Mouse (Mus musculus) cerebellum, adult 8-10 months (tissue): ENCODE data around the gene Aff4.

Source experiments
- DNase-seq: peaks from one replicate; pipeline ENCODE4 v3.0.0; 2022

Gene Aff4

DNA sequence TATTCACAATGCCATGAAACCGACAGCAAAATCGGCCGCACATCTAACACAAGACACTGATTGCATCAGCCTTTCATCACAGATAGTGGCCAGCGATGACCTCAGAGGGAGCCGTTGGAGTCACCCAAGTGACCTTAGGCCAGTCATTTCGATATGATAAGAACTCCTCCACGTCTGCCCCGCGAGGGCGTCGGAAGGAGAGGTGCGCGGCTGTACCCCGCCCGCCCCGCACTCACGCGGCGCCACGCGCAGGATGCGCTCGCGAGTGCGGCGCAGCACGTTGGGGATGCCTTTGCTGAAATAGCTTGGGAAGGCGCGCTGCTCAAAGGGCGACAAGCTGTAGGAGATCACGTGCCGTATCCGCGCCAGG is 79.7 kb downstream of the Aff4 start:
- DNase-seq: no peak

DNA sequence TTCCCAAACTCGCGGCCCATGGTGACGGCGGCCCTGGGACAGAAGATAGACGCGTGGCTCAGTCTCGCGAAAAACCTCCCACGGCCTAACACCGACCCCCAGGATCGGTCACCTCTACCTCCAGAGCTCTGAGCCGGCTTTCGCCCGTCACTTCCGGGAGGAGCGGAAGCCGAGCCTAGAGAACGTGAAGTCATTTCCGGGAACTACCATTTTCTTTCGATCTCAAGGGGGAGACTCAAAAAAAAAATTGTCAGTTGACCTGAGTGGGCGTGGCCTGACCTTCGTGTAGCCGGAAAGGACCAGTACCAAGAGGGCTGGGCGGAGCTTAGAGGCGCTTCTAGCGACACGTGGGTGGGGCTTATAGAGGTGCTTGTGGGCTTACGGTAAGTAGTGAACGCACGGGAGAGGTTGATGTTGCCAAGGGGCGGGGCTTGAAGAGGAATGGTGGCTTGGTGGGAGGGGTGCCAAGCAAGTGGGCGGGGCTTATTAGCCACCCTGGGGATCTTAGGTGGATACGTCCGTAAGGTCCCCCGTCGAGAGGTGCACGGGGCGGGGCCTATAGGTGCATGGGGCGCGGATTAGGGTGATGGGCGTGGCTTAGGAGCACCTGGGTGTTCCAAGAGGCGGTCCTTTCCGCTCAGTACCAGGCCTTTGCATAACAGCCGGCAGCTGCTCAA is 80.2 kb downstream of the Aff4 start, which contains the start of the genes Uqcrq and Gdf9:
Uqcrq (minus strand) TSS at position 162 of the 677 bp plus-strand sequence.
Gdf9 (plus strand) TSS at position 354 of the 677 bp plus-strand sequence.
- peak; percentile 100 for DNase-seq

DNA sequence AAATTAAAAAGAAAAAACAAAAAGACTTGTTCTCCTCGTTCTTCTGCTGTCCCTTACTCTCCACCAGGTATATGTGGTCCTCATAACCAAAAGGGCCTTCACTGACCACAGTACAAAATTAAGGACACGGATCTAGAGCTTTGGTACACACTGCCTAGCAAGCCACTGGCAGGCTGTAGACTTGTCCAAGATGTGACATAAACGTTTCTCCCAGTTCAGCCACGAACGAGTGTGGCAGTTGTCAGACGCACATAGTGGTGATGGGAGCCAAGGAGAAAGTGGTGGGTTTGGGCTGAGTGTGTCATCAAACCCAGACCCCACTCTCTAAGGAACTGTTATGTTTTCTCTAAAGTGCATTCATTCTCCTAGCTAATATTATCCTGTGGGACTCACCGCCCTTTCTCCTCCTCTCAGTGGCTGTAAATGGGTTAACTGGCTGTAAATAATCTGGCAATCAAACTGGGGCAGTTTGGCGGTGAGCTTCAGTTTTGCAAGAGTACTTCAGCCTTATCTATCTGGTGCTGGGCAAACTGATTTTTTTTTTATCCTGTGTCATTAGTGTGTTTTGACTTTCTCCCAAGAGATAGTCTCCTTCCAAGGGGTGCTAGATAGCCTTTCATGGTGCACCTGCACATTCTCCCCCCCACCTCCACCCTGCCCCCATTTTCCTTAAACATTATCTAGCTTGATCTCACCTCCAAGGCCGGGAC is 80.9 kb downstream of the Aff4 start:
- no peak for DNase-seq

DNA sequence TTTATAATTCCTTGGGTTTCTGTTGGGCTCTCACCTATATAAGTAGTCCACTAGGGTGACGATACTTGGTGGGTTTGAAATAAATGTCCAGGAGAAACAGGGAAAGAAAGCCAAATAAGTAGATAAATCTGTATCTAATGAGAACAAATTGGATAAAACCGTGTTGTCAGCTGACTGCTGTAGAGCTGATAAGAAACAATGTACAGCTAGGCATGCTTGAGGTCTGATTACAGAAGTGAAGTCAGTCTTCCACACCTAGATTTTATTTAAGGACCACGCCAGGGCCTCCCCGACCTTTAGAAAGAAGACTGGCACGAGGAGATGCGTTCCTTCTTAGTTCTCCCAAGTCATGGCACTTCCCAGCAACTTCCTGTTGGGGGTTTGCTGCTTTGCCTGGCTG is 82.4 kb downstream of the Aff4 start:
- no peak for DNase-seq

DNA sequence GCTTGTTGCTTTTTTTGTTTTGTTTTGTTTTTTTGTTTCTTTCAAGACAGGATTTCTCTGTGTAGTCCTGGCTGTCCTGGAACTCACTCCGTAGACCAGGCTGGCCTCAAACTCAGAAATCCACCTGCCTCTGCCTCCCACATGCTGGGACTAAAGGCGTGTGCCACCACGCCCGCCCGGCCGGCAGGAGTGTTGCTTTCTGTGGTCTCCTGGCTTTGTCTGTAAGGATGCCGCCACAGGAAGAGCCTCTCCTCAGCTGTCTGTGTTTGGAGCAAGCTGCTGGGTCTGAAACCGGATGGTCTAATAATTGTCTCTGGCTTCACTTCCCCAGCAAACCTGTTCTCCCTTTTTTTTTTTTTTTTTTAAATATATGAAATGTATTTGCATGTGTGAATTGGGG is 84.9 kb downstream of the Aff4 start:
- no peak for DNase-seq

DNA sequence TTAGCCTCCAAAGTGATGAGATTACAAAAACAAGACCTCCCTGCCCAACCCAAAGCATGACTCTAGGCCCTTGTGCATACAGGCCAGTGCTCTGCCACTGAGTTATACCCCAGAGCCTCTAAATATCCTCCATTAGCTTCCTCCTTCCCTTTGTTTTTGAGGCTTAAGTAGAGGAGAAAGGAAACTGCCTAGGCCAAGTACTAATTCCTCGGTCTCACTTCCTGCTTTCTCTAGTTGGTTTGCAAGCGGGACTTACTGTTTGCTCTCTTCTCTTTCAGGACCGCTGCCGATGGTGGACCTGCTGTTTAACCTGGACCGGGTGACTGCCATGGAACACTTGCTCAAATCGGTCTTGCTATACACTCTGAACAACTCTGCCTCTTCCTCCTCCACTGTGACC is 85.7 kb downstream of the Aff4 start:
- DNase-seq: no peak

DNA sequence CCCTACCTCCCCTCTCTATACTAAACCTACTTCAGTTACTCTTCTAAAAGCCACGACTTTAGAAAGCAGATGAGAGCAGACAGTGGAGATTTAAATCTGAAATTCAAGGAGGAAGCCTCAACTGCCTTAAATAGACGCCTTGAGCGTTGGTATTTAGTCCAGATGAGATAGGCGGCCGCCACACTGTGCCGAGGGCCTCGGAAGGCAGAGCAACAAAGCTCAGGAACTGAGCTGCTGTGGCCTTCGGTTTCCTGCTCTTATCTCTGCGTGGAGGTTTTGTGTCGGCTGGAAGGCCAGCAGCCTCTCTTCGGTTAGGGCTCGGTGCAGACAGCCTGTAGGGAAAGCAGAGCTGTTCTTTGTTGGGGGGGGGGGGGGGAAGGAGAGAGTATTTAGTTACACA is 91.3 kb downstream of the Aff4 start:
- DNase-seq: no peak

DNA sequence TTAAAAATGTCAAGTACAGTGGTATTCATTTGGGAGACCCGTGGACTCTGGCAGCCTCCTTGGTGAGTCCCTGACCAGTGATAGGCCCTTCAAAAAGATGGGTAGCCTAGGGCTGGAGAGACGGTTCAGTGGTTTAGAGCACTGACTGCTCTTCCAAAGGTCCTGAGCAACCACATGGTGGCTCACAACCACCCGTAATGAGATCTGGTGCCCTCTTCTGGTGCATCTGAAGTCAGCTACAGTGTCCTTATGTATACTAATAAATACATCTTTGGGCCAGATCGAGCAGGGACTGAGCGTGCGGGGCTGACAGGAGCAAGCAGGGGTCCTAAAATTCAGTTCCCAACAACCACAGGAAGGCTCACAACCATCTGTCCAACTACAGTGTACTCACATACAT is 93.2 kb downstream of the Aff4 start:
- DNase-seq: no peak

DNA sequence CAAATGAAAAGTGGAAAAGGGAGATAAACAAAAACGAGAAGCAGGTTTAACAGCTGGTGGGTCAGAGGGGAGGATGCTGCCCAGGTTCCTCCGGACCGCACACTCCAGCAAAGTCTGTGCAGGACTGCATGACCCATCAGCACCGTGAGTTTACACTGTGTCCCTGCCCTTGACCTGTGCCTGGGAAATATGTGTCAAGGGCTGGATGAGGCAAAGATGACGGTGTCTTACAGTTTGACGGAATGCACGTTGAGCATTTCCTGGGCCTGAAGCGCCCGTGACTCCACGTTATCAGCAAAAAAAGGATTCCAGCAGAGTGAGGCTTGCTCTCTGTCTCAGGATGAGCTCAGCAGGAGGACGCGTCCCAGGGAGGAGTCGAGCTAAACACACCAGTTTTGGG is 94.9 kb downstream of the Aff4 start:
- no peak for DNase-seq

DNA sequence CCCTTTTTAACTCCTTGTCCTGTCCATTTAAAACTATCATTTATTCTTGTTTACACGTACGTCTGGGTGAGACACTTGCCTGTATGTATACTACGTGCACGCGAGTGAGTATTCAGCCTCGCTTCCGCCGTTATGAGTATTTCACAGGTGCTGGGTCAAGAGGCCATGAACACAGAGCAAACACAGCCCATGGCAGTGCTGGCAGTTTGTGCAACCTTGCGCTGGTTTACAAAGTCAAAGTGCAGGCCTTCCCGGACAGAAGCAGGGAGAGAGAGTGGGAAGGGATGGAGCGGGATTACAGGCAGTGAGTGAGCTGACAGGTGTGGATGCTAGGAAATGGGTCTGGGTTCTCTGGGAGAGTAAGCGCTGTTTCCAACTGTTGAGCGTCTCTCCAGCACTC is 95.5 kb downstream of the Aff4 start:
- no peak for DNase-seq

DNA sequence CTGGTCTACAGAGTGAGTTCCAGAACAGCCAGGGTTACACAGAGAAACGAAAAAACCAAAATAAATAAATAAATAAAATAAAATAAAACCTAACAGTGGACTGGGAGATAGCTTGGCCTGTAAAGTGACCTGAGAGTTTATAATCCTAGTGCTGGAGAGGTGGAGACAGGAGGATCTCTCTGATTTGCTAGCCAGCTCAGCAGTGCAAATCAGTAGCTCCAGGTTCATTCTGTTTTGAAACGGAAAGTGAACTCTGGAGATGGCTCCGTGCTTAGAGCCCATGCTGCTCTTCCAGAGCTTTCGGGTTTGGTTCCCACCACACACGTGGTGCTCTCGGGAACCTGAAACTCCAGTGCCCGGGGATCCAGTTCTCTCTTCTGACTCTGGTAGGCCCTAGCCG is 97.4 kb downstream of the Aff4 start:
- no peak for DNase-seq

DNA sequence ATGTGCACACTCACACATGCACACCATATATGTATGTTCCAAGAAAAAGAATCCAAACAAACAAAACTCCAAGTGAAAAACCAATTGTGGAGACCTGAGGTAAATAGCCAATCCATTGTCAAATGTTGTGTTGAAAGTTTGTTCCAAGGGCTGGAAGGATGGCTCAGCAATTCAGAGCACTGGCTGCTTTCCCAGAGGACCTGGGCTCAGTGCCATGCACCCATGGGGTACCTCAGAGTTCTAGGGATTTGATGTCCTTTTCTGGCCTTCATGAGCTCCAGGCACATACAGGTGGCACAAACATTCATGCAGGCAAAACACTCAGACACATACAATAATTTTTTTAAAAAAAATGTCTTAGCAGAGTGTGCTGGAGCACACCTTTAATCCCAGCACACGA is 97.9 kb downstream of the Aff4 start:
- peak; percentile 92 for DNase-seq

DNA sequence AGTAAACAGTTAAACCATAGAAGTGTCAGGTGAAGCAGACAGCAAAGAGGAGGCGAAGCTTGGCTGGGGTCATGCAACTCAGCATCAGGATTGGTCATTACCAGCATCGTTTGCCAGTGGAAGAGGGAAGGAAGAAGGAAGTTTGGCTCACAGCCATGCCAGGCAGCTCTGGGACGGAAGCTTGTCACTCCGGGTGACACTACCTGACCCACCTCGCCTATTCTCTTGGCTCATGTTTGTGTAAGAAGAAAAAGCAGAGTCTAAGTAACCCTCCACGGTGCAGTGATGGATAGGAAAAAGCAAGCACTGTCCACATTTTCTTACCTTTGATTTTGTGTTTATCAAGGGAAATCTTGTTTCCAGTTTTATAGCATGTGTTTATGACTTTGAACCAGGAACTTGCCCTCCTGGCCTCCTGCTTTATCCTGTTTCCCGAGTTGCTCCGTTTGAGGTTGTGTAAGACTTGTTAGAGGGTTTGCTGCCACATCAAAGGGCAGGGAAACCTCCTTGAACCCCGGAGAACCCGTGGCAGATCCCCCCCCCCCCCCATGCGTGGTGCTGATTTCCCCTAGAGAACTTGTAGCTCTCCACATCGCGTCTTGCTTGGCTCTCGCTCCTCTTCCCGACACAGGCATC is 99.6 kb downstream of the Aff4 start:
- no peak for DNase-seq

DNA sequence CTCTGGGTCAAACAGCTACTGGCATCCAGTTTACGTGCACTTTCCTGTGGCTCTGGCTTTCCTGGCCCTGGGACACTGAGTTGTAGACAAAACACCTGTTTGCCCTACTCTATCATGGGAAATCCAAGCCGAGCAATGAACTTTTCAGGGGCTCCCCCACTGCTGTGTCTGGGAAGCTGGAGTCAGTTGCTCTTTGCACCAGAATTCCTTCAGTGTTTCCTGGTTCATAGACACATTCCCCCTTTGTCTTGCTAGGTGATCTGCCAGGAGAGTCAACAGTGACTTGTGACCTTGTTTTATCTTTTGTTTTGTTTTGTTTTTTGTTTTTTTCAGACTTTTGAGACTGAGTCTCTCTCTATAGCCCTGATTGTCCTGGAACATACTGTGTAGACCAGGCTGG is 100.7 kb downstream of the Aff4 start:
- DNase-seq: no peak

DNA sequence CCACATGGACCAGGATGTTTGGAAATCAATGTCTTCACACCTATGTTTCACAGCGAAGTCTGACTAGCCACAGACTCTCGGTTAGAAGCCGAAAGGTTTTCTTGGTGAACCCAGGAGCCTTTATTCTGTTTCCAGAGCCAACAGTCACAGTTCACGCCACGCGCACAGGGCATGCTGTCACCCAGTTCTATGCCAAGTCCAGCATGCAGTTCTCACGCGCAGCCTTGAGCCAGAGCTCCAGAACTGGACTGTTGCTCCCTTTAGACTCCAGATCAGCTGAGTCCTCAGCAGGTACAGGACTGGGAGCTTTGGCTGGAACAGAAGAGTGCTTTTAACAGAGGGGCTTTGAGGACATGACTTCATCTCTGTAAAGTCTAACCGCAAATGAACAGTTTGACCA is 101.8 kb downstream of the Aff4 start:
- no peak for DNase-seq

DNA sequence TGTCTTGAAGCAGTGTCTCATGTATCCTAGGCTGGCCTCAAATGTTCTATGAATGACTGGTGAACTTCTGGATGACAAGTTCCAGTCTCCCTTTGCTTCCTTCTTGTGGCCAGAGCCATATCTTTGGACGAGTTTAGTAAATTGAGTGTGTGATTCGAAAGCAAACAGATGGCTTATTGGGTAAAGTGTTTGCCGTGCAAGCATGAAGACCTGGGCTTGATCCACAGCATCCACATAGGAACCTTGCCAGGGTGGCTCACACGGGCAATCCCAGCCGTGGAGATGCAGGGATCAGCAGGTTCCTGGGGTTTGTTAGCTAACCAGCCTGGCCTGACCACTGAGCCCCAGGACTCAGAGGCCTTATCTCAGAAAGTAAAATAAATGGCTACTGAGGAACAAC is 102.4 kb downstream of the Aff4 start:
- no peak for DNase-seq

DNA sequence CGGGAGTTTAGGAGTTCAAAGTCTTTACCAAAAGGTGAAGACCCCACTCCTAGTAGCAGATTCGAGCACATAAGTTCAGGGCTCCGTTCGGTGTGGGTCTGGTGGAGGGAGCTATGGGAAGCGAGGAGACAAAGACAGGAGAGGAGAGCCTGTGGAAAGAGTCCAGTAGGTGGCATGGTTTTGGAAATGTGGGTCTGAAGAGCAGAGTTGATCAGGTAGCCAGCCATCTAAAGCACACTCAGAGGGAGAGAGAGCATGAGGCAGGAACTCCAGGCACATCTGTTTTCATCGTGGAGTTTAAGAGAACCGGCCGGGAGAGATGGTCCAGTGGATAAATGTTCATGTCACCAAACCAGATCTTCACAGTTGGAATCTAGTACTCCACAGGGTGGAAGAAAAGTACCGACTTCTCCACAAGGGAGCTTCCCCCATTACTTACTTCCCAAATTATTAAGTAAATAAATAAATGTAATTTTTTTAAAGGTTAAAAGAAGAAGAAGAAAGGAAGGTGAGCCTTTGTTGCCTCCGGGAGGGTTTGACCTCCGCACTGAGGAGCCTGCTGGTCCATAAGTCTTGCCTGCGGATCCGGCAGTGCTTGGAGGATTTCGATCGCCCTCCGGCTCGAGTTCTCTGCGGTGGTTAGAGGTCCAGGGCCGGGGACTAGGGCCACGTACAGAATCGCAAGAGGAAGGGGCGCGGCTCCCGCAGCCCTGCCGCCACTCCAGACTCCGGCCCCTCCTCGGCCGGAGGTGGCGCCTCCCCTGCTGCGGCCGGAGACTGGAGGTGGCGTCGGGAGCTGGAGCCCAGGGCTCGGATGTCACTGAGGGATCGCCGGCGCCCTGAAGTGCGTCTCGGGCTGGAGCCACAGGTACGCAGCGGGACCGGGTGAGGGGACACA is 106.1 kb downstream of the Aff4 start, which contains the start of the genes Gm10447 and Shroom1:
Gm10447 (minus strand) TSS at position 637 of the 898 bp plus-strand sequence.
Shroom1 (plus strand) TSS at position 732 of the 898 bp plus-strand sequence.
- peak; percentile 53 for DNase-seq

DNA sequence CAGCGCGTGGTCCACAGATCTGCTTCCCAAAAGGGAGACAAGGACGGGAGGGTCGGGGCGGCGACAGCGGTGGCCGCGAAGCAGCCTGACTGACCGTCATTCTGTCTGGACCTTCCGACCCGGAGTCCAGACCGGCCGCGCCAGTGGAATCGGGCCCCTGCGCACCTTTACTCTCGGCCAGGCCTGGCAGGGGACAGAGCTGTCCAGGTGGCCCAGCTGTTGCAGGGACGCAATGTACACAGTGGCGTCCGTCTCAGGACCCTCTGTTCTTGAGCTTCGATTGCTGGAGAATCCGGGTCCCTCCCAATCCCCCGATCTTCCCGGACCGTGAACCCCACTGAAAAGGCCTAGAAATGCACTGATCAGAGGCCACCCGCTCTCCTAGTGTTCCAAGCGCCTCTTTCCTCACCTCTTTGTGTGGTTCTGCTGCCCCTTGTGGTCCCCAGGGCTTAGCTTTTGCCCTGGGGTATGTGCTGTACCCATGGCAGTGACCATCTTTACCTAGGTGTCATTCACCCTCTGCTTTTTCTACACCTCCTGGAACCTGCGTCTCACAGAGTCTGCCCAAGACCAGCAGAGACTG is 106.8 kb downstream of the Aff4 start:
- DNase-seq: no peak

DNA sequence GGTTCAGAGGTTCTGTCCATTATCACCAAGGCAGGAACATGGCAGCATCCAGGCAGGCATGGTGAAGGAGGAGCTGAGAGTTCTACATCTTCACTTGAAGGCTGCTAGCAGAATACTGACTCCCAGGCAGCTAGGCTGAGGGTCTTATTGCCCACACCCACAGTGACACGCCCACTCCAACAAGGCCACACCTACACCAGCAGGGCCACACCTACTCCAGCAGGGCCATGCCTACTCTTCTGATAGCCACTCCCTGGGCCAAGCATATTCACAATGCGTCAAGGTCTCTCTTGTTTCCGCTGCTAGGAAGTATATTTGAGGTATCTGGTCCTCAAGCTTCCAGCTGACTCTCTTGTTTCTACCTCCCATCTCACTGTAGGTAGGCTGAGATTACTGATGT is 108.4 kb downstream of the Aff4 start:
- no peak for DNase-seq

DNA sequence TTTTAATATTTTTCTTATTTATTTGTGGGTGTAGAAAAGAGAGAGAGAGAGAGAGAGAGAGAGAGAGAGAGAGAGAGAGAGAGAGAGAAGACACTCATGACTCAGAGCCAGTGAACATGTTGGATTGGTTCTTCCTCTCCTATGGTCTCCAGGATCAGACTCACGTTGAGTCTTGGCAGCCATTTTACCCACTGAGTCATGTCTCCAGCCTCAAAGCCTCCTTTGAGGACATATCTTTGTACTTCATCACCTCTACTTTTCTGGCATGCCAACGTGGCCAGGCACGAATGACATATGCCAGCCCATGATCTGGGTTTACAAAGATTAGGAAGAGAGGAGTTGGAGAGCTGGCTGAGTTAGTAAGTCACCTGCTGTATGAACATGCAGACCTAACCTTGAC is 109.6 kb downstream of the Aff4 start:
- no peak for DNase-seq

DNA sequence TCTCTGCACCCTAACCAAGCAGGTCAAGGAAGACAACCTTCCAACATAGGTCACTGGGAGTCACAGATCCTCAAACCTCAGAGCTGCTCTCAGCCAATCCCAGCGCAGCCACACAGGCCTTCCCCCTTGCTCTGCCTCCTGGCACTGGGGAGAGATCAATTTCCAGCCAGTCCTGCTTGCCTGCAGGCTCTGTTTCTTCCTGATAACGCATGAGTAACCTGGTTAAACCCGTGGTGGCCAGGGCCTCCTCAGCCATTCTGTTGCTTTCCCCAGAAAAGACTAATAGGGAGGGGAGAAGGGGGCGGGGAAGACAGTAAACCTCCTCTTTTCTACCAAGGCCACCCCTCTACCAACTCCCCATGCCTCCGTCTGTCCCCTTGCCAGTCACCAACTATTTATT is 111.1 kb downstream of the Aff4 start:
- DNase-seq: no peak

DNA sequence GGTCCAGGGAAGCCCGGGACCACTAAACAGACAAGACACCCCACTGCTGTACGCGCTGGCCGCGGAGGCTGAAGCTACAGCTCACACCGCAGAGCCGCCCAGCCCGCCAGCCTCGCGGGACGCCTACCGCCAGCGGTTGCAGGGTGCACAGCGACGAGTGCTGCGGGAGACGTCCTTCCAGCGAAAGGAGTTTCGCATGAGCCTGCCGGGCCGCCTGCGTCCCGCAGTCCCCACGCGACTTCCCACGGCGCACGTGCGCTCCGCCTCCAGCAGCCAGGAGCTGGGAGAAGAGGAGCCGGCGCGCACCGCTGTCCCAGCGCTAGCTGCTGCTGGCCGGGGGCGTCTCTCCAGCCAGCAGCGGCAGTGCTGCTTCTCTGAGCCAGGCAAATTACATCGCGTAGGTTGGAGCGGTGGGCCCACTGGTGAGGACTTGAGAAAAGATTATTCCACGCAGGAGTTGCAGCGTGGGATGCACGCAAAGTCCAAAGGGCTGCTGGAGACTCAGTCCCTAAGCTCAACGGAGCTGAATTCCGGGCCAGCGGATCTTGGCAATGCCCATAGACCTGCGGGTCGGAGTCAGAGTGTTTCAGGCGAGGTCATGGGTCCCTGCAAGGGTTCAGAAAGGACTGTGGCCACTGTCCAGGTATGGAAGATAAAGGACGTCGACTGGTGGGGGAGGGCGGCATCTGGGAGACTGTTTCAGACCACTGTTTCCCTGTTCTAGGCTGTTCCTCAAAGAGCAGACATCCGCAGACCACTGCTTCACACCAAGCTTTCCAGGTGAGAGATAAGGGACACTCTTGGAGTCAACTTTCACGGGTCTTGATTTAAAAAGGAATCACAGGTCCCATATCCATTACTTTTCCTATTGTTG is 113.2 kb downstream of the Aff4 start:
- no peak for DNase-seq
